Mouse (Mus musculus): Measurements from ENCODE around the gene H2-M10.1. TPM values are rescaled to one million over a fixed set of nuclear protein-coding genes. Genes with fewer than 3 reads are reported as not detected.
"Not testable (repeated sequence)": the region's sequence is repeated elsewhere in the genome, so short reads cannot be mapped to it uniquely, and the experiment has no call there.

Gene H2-M10.1
- not detected for total RNA-seq (2021)

DNA sequence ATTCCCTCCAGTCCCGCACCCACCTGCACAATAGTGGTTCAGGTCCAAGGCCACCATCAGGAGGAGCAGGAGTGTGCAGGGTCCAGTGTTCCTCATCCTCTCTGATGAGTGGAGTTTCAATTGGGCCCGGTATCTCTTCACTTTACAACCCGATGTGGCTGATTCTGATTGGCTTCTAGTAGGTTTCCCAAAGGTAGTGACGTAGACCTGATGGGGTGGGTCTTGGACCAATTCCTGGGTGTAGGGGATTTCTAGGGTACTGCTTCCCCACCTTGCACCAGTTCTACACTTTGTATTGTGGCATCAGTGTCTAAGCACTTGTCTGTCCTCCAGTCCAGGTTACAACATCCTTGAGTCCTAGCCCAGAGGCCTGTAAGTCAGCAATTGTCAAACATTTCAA, at the start of gene H2-M10.1:
Gene H2-M10.1, minus strand, starts transcription at position 101 of the 400 bp plus-strand sequence.
- no peak for DNase-seq

GRCm38 (mm10) chr17:36368317-36368716, 42.4 kb upstream of the H2-M10.1 start, which contains the start of gene H2-M10.3:
H2-M10.3 (minus strand) TSS chr17:36368417.
- intact Hi-C loops (cut with DNase I); DNase-seq: not testable (repeated sequence)

More for the DNA sequence above, at the start of gene H2-M10.1:
- intact Hi-C loops (cut with DNase I) = no loop called here

- DNase-seq; intact Hi-C loops (cut with DNase I): not testable (repeated sequence)
Measured at GRCm38 (mm10) chr17:36362404-36362803, 36.4 kb upstream of the H2-M10.1 start.

DNA sequence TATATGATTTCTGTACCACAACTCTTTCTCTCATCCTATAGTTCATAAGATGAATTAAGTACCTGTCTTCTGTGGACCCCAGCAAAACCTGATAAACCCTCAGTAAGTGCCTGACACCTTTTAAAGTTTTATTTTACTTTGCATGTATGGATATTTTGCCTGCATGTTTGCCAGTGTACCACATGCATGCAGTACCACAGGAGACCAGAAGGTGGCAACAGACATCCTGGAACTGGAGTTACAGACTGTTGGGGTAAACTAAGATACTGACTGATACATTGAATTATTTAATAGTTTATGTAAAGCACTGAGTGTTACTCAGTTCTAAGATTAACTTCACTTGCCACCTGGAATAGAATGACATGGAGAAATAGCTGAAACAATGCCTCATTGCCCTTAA, 31.6 kb upstream of the H2-M10.1 start:
- DNase-seq = peak; percentile 43 to 55
- intact Hi-C loops (cut with DNase I) = loop anchor here (2.0 to 5.0 kb wide), 4 partner anchors 50 to 430 kb away; no protein-coding TSS in a partner anchor

DNA sequence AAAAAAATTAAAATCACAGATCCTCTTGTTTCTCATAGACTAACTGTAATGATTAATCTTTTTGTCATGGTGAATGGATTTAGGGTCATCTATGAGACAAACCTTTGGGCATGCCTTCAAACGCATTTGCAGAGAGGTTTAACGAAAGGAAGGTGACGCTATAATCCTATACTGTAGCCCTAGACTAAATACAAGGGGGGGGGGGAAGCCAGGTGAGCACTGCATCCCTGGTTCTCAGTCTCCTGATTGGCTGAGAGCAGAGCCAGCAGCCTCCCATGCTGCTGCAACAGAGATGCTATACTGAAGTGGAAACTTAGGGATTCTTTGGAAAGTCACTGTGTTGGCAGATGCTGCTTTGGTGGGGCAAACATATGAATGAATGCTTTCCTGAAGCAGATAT, 29.8 kb upstream of the H2-M10.1 start:
- intact Hi-C loops (cut with DNase I) = loop anchor here (2.0 to 5.0 kb wide), 4 partner anchors 48 to 432 kb away; no protein-coding TSS in a partner anchor
- no peak for DNase-seq

- DNase-seq = peak; percentile 66 to 80
- intact Hi-C loops (cut with DNase I) = loop anchor here (5.0 kb wide), 2 partner anchors 48 to 432 kb away; no protein-coding TSS in a partner anchor
Measured at GRCm38 (mm10) chr17:36355343-36355742, 29.4 kb upstream of the H2-M10.1 start.

DNA sequence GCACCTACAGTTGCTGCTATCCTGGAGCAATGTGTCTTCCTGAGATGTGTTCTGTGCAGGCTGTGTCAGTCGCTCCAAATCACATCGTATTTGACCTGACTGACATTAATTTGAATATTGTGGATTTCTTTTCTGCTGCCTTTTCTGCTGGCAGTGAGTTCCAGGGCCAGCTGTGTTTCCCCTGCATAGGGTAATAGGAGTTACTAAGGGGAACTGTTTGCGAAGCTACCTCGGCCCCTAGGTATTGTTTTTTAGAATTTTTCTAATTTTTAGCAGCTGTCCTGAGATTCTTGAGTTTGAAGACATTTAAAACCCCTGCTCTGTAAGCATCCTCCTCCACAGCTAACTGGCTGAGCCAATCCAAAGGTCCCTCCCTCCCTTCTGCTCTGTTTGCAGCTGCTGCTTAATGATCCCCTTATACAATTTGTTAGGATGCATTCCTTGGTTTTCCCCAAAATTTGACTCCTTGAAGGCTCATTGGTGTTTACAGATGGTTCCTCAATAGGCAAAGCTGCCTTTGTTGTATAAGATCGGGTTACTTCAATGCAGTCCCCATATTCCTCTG, 10.2 kb downstream of the H2-M10.1 start:
- intact Hi-C loops (cut with DNase I) = no loop called here
- DNase-seq = no peak

GRCm38 (mm10) chr17:36315041-36315688, 10.8 kb downstream of the H2-M10.1 start:
- intact Hi-C loops (cut with DNase I) = no loop called here
- DNase-seq = peak; percentile 25 to 32

- intact Hi-C loops (cut with DNase I) = no loop called here
- peak; percentile 2 to 11 for DNase-seq
Measured at GRCm38 (mm10) chr17:36314511-36314910, 11.4 kb downstream of the H2-M10.1 start.

- no peak for DNase-seq
- intact Hi-C loops (cut with DNase I) = loop anchor here (2.0 to 5.0 kb wide), 3 partner anchors 48 to 478 kb away; no protein-coding TSS in a partner anchor
Measured at GRCm38 (mm10) chr17:36309293-36309692, 16.7 kb downstream of the H2-M10.1 start.

GRCm38 (mm10) chr17:36308855-36309254, 17.1 kb downstream of the H2-M10.1 start:
- intact Hi-C loops (cut with DNase I) = loop anchor here (2.0 to 5.0 kb wide), 3 partner anchors 48 to 478 kb away; no protein-coding TSS in a partner anchor
- DNase-seq = peak; percentile 80 to 86

DNA sequence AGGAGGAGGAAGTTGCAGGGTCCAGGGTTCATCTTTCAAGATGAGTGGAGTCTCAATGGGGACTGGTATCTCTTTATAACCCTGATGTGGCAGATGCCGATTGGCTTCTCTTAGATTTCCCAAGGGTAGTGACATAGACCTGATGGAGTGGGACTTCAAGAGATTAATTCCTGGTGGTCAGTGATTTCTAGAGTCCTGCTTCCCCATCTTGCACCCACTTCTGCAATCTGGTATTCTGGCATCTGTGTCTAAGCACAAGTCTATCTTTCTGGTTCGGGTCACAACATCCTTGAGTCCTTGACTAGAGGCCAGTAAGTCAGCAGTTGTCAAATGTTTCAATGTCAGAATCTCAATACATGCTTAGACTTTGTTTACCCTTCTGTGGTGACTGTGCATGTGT, 39.6 kb downstream of the H2-M10.1 start, which contains the start of gene H2-M10.2:
Gene H2-M10.2, minus strand, starts transcription at position 101 of the 400 bp plus-strand sequence.
- intact Hi-C loops (cut with DNase I) = no loop called here
- DNase-seq = no peak

DNA sequence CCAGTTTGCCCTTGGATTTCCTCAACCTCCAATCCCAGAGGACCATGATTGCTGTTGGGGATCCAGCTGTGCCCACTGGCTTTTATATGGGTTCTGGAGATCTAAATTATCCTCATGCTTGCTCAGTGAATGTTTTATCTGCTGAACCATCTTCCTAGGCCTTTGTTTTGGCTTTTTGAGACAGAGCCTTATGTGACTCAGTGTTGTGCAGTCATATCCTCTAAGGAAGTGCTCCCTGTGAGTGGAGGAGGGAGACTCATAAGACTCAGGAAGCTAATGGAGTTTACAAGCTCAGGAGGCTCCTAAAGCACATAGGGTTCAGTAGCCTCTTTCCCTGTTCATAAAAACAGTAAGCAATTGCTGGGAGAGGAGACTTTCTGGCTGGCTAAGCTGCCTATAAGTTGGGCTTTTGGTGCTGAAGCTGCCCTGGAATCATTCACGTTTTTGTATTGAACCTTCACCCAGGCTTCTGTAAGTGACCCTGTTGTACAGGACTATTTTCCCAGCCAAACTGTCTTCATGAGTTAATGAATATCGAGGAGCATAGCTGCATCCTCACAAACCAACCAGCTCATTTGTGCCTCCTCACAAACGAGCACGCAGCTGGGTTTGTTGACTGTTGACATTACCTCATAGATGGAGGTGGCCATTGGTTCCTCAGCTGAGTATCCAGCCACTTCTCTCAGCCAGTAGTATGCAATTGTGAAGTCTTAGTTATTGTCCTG, 44.3 kb downstream of the H2-M10.1 start:
- intact Hi-C loops (cut with DNase I) = no loop called here
- DNase-seq = no peak

- intact Hi-C loops (cut with DNase I) = no loop called here
- DNase-seq = no peak
Measured at GRCm38 (mm10) chr17:36274776-36275175, 51.2 kb downstream of the H2-M10.1 start.

GRCm38 (mm10) chr17:36273796-36274195, 52.2 kb downstream of the H2-M10.1 start:
- DNase-seq = no peak
- intact Hi-C loops (cut with DNase I) = no loop called here

Other genes with a start within 250 kb of the H2-M10.1 start
- under 1 TPM in 1 of 2 experiments, not detected in 1; 0.26 TPM for gene Gm19684, start 204.5 kb downstream of the H2-M10.1 start, total RNA-seq (2021)
- not detected for gene Gm7030, start 196.7 kb downstream of the H2-M10.1 start, total RNA-seq (2021)
- gene Gm8909, start 157.6 kb downstream of the H2-M10.1 start, total RNA-seq (2021) = under 1 TPM in 1 of 2 experiments, not detected in 1; 0.24 TPM
- under 1 TPM in 1 of 2 experiments, not detected in 1; 0.34 TPM for gene H2-T3, start 135.9 kb downstream of the H2-M10.1 start, total RNA-seq (2021)
- 10 to 100 TPM; 33.4 to 34.7 TPM for gene Rpp21, start 68.1 kb downstream of the H2-M10.1 start, total RNA-seq (2021)
- 1 to 10 TPM; 7.8 to 8.0 TPM for gene Trim39, start 53.9 kb downstream of the H2-M10.1 start, total RNA-seq (2021)
- gene H2-M10.2, start 39.7 kb downstream of the H2-M10.1 start, total RNA-seq (2021) = not detected
- gene H2-M10.3, start 42.3 kb upstream of the H2-M10.1 start, total RNA-seq (2021) = not detected
- not detected for gene H2-M10.4, start 136.2 kb upstream of the H2-M10.1 start, total RNA-seq (2021)
- not detected for gene H2-M11, start 220.9 kb upstream of the H2-M10.1 start, total RNA-seq (2021)